Mouse (Mus musculus) G1E-ER4 (cell line): ENCODE results near the gene Tm4sf1. TPM values are rescaled to one million over a fixed set of nuclear protein-coding genes. Genes with fewer than 3 reads are reported as not detected.

Source experiments
- GATA1 ChIP-seq: IDR thresholded peaks from one replicate; pipeline ENCODE4 v1.8.0; 2012; ENCODE audit warnings: low read length, inconsistent platforms
- polyA plus RNA-seq: library from polyadenylated mRNA; stranded (reverse); fragments of >175 nt; gene quantifications from 2 replicates; pipeline ENCODE4 v1.2.3, GENCODE M21; 2012

The Tm4sf1 gene
- polyA plus RNA-seq: not detected in 2 replicates

DNA sequence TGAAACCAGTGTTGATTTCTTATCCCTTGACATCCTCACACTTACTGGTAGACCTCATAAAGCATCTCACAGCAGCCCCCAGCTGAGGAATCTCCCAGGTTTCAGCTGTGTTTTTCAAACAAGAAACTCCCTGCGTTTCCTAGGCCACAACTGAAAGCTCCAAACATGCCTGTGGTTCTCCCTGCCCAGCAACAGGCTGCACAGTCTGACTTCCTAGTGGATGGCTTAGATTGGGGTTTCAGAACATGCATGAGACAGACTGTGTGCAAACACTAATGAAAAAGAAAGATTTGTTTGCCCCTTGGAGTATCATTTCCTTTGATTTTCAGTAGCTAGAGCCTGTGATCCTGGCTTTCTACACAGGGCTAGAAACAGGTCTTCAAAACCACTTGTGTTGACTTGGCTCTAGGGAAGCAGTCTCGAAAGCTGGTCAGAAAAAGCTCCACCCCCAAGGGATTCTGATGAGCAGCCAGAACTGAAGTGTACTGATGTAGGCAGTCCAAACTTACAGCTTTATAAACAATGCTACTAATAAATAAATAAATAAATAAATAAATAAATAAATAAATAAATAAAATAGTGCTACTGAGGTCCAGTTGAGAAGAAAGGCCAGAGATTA, at the start of gene Tm4sf1:
Tm4sf1 (minus strand) TSS at position 68 of the 619 bp plus-strand sequence.
- TF ChIP-seq GATA1: no peak

DNA sequence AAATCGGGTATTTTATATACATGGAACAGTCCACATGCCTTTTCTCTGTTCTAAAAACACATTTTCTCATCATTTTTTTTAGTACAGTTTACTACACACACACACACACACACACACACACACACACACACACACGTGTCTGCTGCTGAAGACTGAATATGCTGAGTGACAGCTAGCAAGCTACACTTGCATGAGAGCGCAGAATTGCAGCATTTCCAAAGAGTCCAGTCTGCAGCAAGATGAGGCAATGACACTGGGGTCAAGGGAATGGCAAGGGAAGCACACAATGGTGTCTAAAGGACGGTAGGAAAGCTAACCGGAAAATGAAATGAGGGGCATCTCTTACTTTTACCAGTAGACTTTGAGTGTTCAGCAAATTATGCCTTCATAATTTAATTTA, 43.0 kb upstream of the Tm4sf1 start:
- TF ChIP-seq GATA1: no peak

DNA sequence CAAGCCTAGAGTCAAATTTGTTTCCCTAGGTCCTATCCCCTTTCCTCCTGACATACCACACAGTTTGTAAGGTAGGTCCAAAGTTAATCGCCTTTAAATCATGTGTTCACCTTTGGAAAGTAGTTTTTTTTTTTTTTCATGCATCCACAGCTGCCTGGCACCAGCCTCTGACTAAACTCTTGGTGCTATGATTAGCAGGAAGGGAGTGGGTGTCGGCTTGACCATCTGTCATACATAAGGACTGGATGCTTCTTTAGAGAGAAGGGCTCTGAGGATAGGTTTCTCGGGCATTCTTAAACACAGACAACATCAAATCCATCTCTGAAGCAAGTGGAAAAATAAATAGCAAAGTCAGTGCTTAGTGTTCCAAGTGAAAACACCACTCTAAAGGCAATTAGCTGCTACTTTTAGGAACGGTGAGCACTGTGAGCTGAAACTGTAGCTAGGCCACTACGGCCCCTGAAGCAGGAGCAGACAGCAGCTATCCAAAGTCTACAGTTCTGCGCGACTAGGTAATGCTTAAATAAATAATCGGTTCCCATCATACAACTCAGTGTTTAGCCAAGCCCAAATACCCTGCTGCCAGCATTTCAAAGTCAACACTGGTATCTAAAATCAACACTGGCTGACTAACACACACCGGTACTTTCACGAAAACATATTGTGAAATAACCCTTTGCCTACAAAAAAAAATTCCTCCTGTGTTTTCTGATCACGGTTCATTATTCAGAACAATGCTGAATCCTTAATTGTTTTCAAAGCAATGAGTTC, 42.2 kb upstream of the Tm4sf1 start:
- no peak for TF ChIP-seq GATA1

DNA sequence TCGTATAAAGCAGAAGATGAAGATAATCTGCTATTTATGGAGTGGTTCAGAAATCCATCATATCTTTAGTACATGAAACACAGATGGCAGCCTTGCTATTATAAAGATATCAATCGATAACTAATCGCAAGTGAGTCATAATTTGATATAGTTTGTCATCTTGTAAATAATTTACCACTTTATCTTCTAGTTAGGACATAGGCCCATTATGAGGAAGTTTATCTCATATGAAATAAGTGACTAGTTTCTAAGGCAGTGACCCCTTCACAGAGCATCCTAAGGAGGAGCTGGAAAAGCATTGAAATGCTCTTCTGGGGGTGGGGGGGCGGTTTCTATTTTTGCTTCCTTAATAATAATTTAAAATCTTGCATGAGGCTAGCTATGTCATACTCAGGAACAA, 41.2 kb upstream of the Tm4sf1 start:
- TF ChIP-seq GATA1: no peak

DNA sequence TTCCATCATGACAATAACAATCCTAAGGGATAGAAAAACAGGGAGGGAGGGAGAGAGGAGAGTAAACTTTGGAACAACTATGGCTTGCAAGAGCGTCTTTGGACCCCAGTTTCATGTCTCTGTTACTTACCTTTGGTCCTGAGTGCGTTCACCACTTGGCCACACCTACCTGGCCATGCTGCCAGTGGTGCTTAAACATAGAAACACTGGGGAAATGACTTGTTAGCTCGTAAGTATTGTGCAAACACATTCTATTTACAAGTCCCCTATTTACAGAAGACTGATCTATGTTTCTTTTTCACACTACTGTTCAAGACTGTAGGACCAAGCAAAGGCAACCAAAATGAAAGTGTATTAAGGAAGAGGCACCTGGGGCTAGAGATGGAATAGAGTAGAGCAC, 39.5 kb upstream of the Tm4sf1 start:
- TF ChIP-seq GATA1: no peak

DNA sequence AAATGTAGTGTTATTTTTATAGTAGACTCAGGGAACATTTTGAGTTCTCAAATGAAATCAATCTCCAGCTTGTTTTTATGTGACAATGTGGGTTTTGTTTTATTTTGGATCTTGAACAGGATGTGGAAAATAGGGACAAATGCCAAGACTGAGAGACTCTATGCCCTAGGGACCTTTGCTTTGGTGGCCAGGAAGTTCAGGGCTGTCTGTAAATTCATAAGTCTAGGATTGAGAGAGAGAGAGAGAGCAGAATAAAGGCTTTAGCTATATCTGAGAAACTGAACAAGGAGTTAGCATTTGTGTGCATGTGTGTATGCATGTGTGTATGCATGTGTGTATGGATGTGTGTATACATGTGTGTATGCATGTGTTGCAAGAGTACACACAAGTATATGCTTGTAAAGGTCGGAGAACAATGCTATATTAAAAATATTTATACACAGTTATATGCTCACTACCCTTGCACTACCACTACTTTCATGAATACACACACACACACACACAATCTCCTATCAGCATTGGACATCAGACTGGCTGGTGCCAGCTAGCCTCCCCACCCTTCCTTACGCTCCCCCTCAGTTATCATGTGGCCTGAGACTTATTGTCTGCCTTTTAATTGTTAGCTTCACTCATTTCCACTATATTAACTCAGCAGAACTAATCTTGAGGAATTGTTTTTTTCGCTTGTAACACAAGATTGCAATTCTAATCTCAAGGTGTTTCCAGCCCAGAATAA, 33.5 kb upstream of the Tm4sf1 start:
- no peak for TF ChIP-seq GATA1

- no peak for TF ChIP-seq GATA1
Measured at GRCm38 (mm10) chr3:57327941-57328340, 26.2 kb upstream of the Tm4sf1 start.

GRCm38 (mm10) chr3:57307076-57307475, 5.3 kb upstream of the Tm4sf1 start:
- no peak for TF ChIP-seq GATA1

DNA sequence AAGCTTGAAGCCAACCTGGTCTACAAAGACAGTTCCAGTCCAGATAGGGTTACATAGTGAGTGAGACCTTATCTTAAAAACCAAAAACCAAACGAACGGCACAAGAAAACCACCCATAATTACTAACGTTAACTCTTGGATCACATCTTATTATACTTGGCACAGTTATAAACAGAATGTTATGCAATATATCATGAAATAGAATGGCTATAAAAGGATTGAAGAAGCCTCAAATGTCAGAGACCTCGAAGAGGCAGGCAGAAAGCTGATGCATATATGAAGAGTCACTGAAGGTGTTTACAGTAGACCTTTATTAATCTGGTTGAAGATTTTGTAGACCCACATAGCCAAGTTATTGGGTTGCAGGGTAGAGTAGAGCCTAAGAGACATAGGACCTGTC, 3.8 kb upstream of the Tm4sf1 start:
- TF ChIP-seq GATA1: no peak

GRCm38 (mm10) chr3:57304484-57304883, 2.7 kb upstream of the Tm4sf1 start:
- no peak for TF ChIP-seq GATA1

DNA sequence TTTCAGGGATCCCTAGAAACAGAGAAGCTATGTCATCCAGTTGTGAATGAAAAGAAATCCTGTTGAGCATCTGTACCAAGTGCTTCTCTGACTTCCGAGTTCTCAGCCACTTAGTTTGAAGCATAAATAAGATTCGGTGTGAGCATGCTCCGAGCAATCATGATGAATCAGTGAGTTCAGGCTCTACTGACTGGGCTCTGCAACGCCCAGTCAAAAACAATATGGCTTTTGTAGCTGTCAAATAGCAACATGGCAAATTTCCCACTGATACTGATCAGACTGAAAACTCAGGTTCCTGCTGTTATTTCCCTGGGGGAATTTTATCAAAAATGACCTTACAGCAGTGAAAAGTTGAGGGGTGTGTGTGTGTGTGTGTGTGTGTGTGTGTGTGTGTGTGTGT, 2.3 kb upstream of the Tm4sf1 start:
- TF ChIP-seq GATA1: no peak

DNA sequence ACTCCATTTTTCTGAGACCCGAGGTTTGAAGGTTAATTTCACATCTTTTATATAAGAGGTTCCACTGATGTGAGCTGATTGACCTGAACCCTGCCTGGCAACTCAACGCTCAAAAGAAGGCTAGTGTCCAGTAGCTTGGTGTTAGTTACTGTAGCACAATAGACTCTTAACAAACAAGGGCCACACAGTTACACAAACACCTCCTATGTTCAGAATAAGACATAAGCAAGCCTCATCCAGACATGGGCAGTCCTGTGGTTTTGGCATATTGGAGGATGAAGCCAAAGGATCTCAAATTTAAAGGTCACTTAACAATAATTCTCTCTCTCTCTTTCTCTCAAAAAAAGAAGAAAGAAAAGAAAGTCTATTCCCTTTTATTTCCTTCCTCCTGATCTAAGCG, 1.7 kb upstream of the Tm4sf1 start:
- TF ChIP-seq GATA1: no peak

GRCm38 (mm10) chr3:57302886-57303285, 1.1 kb upstream of the Tm4sf1 start:
- no peak for TF ChIP-seq GATA1

GRCm38 (mm10) chr3:57301366-57301765, 422 bp downstream of the Tm4sf1 start:
- no peak for TF ChIP-seq GATA1

DNA sequence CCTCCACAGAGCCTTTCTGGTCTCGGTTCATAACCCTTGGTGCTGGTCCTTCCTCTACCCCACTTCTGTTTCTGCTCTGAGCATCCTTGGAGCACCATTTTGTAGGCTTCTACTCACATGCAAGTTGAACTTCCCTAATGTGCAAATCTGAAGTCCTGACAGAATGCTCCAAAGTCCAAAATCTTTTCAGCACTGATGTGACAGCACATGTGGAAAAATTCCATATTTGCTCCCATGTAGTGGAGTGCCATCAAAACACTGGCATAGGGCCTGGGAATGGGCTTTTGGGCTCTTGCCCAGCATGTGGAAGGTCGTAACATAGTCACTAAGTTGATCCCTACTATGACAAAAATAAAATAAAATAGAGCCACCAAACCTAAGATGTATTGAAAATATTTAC, 3.8 kb downstream of the Tm4sf1 start:
- no peak for TF ChIP-seq GATA1

DNA sequence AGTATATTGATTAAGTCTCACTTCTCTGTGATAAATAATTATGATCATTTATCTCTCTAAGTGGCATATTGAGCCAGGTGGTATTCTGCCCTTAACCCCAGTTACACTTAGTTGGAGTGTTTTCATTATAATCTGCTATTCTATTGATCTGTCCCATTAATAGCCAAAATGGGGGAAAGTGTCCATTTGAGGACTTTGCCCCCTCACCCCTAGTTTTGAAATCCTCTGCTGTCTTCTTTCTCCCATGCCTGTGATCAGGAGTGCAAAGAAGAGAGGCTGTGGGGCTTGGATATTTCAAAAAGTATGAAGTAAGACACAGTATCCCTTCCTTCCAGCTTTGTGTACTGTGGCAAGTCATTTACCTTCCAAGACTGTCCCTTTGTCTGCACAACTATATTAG, 5.2 kb downstream of the Tm4sf1 start:
- no peak for TF ChIP-seq GATA1
